Mouse (Mus musculus): Measurements from ENCODE around the gene Grap. TPM values are rescaled to one million over a fixed set of nuclear protein-coding genes. Genes with fewer than 3 reads are reported as not detected.
"Not testable (repeated sequence)": the region's sequence is repeated elsewhere in the genome, so short reads cannot be mapped to it uniquely, and the experiment has no call there.

The Grap gene
- polyA plus RNA-seq, 1 experiment from 2014 or later: 10.7 TPM

- Histone ChIP-seq H3K9me3 (no peaks in the 10 kb centered on the region), H3K4me1 (replicated peaks) (peaks cover 14% of the 10 kb centered on the region), H3K36me3 (no peaks in the 10 kb centered on the region), H3K4me2 (peak overlapping the region; percentile 68), H3K9ac (0 out of 2 replicates have a peak overlapping the region, but pooled peaks have one; percentile 0), H3K27me3 (no peaks in the 10 kb centered on the region), H3K27ac (replicated peaks) (0 out of 2 replicates have a peak overlapping the region, but pooled peaks have one; percentile 21), H3K4me3 (peak overlapping the region; percentile 39)
- WGBS: 1% methylated on average over 16 of the region's 17 CpGs
- peak; percentile 57 for ATAC-seq (ENCODE audit: low FRiP score, low read depth)
Observed at GRCm38 (mm10) chr11:61619791-61620241, 33.2 kb upstream of the Grap start.

- Histone ChIP-seq H3K9me3 (no peaks in the 10 kb centered on the region), H3K27ac (replicated peaks) (peak overlapping the region; percentile 21; the same call in 1 of the 2 replicates)
Observed at GRCm38 (mm10) chr11:61620254-61620670, 32.8 kb upstream of the Grap start.

GRCm38 (mm10) chr11:61620762-61621161 lies 32.3 kb upstream of the Grap start:
- Histone ChIP-seq H3K9me3 (no peaks in the 10 kb centered on the region), H3K4me3 (peak overlapping the region; percentile 39), H3K4me1 (replicated peaks) (peaks cover 10% of the 10 kb centered on the region), H3K9ac (no peak overlapping the region), H3K27me3 (no peaks in the 10 kb centered on the region), H3K36me3 (no peaks in the 10 kb centered on the region), H3K27ac (replicated peaks) (no peak overlapping the region), H3K4me2 (peak overlapping the region; percentile 68)
- WGBS: 63% methylated on average over 8 of the region's 8 CpGs
- ATAC-seq (ENCODE audit: low FRiP score, low read depth): no peak

More at GRCm38 (mm10) chr11:61620254-61620670, 32.8 kb upstream of the Grap start:
- peak; percentile 80 for ATAC-seq (ENCODE audit: low FRiP score, low read depth)
- WGBS: 1% methylated on average over 17 of the region's 17 CpGs
- no peaks in the 10 kb centered on the region for H3K36me3 ChIP-seq
- peaks cover 14% of the 10 kb centered on the region for H3K4me1 ChIP-seq (replicated peaks)
- 0 out of 2 replicates have a peak overlapping the region, but pooled peaks have one; percentile 7 for H3K9ac ChIP-seq
- peak overlapping the region; percentile 39 for H3K4me3 ChIP-seq
- H3K4me2 ChIP-seq: peak overlapping the region; percentile 68
- no peaks in the 10 kb centered on the region for H3K27me3 ChIP-seq

- Histone ChIP-seq H3K4me1 (replicated peaks) (peaks cover 6% of the 10 kb centered on the region; the same call in 1 of the 2 replicates), H3K27me3 (no peaks in the 10 kb centered on the region), H3K4me3 (no peak overlapping the region), H3K27ac (replicated peaks) (no peak overlapping the region), H3K9me3 (no peaks in the 10 kb centered on the region), H3K9ac (no peak overlapping the region), H3K4me2 (no peak overlapping the region), H3K36me3 (no peaks in the 10 kb centered on the region)
- WGBS: 85% methylated on average over 7 of the region's 7 CpGs
- no peak for ATAC-seq (ENCODE audit: low FRiP score, low read depth)
Observed at GRCm38 (mm10) chr11:61625136-61625535, 27.9 kb upstream of the Grap start.

- H3K4me1 ChIP-seq (replicated peaks): no peaks in the 10 kb centered on the region
- H3K4me3 ChIP-seq: no peak overlapping the region
- H3K9me3 ChIP-seq: no peaks in the 10 kb centered on the region
- H3K36me3 ChIP-seq: no peaks in the 10 kb centered on the region
- H3K27ac ChIP-seq (replicated peaks): no peak overlapping the region
- no peak overlapping the region for H3K4me2 ChIP-seq
- no peak for ATAC-seq (ENCODE audit: low FRiP score, low read depth)
- no peak overlapping the region for H3K9ac ChIP-seq
- 86% methylated on average over 1 of the region's 1 CpGs for WGBS
- no peaks in the 10 kb centered on the region for H3K27me3 ChIP-seq
Observed at GRCm38 (mm10) chr11:61626509-61626908, 26.6 kb upstream of the Grap start.

- no peak for ATAC-seq (ENCODE audit: low FRiP score, low read depth)
- Histone ChIP-seq H3K4me1 (replicated peaks) (no peaks in the 10 kb centered on the region), H3K9ac (no peak overlapping the region), H3K9me3 (no peaks in the 10 kb centered on the region), H3K27me3 (no peaks in the 10 kb centered on the region), H3K4me2 (no peak overlapping the region), H3K4me3 (no peak overlapping the region), H3K27ac (replicated peaks) (no peak overlapping the region), H3K36me3 (no peaks in the 10 kb centered on the region)
- WGBS: 66% methylated on average over 3 of the region's 3 CpGs
Observed at GRCm38 (mm10) chr11:61629621-61630020, 23.4 kb upstream of the Grap start.

- H3K4me1 ChIP-seq (replicated peaks); ATAC-seq (ENCODE audit: low FRiP score, low read depth); H3K4me2 ChIP-seq; H3K9me3 ChIP-seq; H3K27ac ChIP-seq (replicated peaks); H3K36me3 ChIP-seq; H3K4me3 ChIP-seq; H3K9ac ChIP-seq; H3K27me3 ChIP-seq: not testable (repeated sequence)
- WGBS: 94% methylated on average over 3 of the region's 4 CpGs
Observed at GRCm38 (mm10) chr11:61636309-61636708, 16.8 kb upstream of the Grap start.

- Histone ChIP-seq H3K27ac (replicated peaks) (no peak overlapping the region), H3K4me3 (no peak overlapping the region), H3K4me1 (replicated peaks) (no peaks in the 10 kb centered on the region), H3K27me3 (no peaks in the 10 kb centered on the region), H3K4me2 (no peak overlapping the region), H3K36me3 (no peaks in the 10 kb centered on the region), H3K9me3 (no peaks in the 10 kb centered on the region), H3K9ac (no peak overlapping the region)
- WGBS: 50% methylated on average over 1 of the region's 1 CpGs
- no peak for ATAC-seq (ENCODE audit: low FRiP score, low read depth)
Observed at GRCm38 (mm10) chr11:61637413-61637812, 15.7 kb upstream of the Grap start.

- no peak for ATAC-seq (ENCODE audit: low FRiP score, low read depth)
- Histone ChIP-seq H3K27ac (replicated peaks) (no peak overlapping the region), H3K9me3 (no peaks in the 10 kb centered on the region), H3K27me3 (no peaks in the 10 kb centered on the region), H3K4me1 (replicated peaks) (no peaks in the 10 kb centered on the region), H3K36me3 (no peaks in the 10 kb centered on the region), H3K9ac (no peak overlapping the region), H3K4me3 (no peak overlapping the region), H3K4me2 (no peak overlapping the region)
- WGBS: 88% methylated on average over 3 of the region's 3 CpGs
Observed at GRCm38 (mm10) chr11:61637856-61638255, 15.2 kb upstream of the Grap start.

GRCm38 (mm10) chr11:61638764-61639536 lies 14.1 kb upstream of the Grap start:
- ATAC-seq (ENCODE audit: low FRiP score, low read depth): no peak
- no peak overlapping the region for H3K9ac ChIP-seq
- H3K27me3 ChIP-seq: no peaks in the 10 kb centered on the region
- H3K4me3 ChIP-seq: no peak overlapping the region
- no peak overlapping the region for H3K27ac ChIP-seq (replicated peaks)
- H3K9me3 ChIP-seq: no peaks in the 10 kb centered on the region
- H3K4me2 ChIP-seq: no peak overlapping the region
- WGBS: 83% methylated on average over 12 of the region's 12 CpGs
- H3K36me3 ChIP-seq: no peaks in the 10 kb centered on the region
- no peaks in the 10 kb centered on the region for H3K4me1 ChIP-seq (replicated peaks)

- H3K36me3 ChIP-seq: no peaks in the 10 kb centered on the region
Observed at GRCm38 (mm10) chr11:61639601-61640177, 13.4 kb upstream of the Grap start.

GRCm38 (mm10) chr11:61640585-61640984 lies 12.5 kb upstream of the Grap start:
- not testable (repeated sequence) for H3K4me2 ChIP-seq; ATAC-seq (ENCODE audit: low FRiP score, low read depth); H3K9me3 ChIP-seq; H3K9ac ChIP-seq; H3K4me1 ChIP-seq (replicated peaks); H3K27me3 ChIP-seq; H3K36me3 ChIP-seq; H3K27ac ChIP-seq (replicated peaks); H3K4me3 ChIP-seq
- 81% methylated on average over 9 of the region's 9 CpGs for WGBS

More at GRCm38 (mm10) chr11:61639601-61640177, 13.4 kb upstream of the Grap start:
- ATAC-seq (ENCODE audit: low FRiP score, low read depth): no peak
- H3K9ac ChIP-seq: no peak overlapping the region
- H3K9me3 ChIP-seq: no peaks in the 10 kb centered on the region
- H3K27me3 ChIP-seq: no peaks in the 10 kb centered on the region
- no peak overlapping the region for H3K4me2 ChIP-seq
- no peaks in the 10 kb centered on the region for H3K4me1 ChIP-seq (replicated peaks)
- WGBS: 94% methylated on average over 6 of the region's 6 CpGs
- H3K4me3 ChIP-seq: no peak overlapping the region
- H3K27ac ChIP-seq (replicated peaks): no peak overlapping the region

All from hindbrain, embryonic 15.5 days (tissue).